In genomic region chr19:6018142-6019089, GRCm38 (mm10) we compare ENCODE assay signal across 9 mouse cellular contexts. TPM values are rescaled to one million over a fixed set of nuclear protein-coding genes. Genes with fewer than 3 reads are reported as not detected.
A peak's percentile ranks its signal among the peaks of the same experiment; 100 is the strongest.
DNase-seq lines count a peak whose midpoint lies in the region; ATAC-seq and TF ChIP-seq lines count a peak whose summit lies in the region.
"Had no signal": no experiment of that assay in that cellular context is flagged by ENCODE, and none has a peak within 500 bp of the region (broad histone marks: within the 10 kb centered on the region; RNA-seq: fewer than 3 reads in every experiment).

No protein-coding gene starts in this region.

- H3K9me3 ChIP-seq in hindbrain, embryonic 11.5 days (ENCODE audit: control insufficient read depth, low read length) = no peaks in the 10 kb centered on the region
- no peaks in the 10 kb centered on the region for H3K9me3 ChIP-seq in hindbrain, embryonic 12.5 days (replicated peaks)
- H3K9me3 ChIP-seq: embryonic facial prominence, embryonic 12.5 days had no signal

- DNase-seq in hindbrain, embryonic 11.5 days (ENCODE audit: low spot score) = peak; percentile 92
- DNase-seq in hindlimb bud, embryonic 11.5 days (ENCODE audit: extremely low spot score, low read depth, low spot score) = peak; percentile 82
- DNase-seq in left cerebral cortex, postnatal 4 days = peak; percentile 88
- DNase-seq in natural killer cell, adult 2 months (ENCODE audit: low spot score in 2 of 2) = peak; percentile 83 to 87

- H3K36me3 ChIP-seq in hindbrain, embryonic 11.5 days (ENCODE audit: control insufficient read depth, insufficient read depth, low read length) = no peaks in the 10 kb centered on the region
- H3K36me3 ChIP-seq in hindbrain, embryonic 12.5 days = no peaks in the 10 kb centered on the region
- no peaks in the 10 kb centered on the region for H3K36me3 ChIP-seq in testis, adult 2 months (ENCODE audit: control insufficient read depth, insufficient read depth, low read length)
- H3K36me3 ChIP-seq: embryonic facial prominence, embryonic 12.5 days had no signal

- no peak overlapping the region for H3K9ac ChIP-seq in hindbrain, embryonic 11.5 days (ENCODE audit: low read depth, low read length)
- no peak overlapping the region for H3K9ac ChIP-seq in hindbrain, embryonic 12.5 days
- H3K9ac ChIP-seq: embryonic facial prominence, embryonic 12.5 days had no signal

- ATAC-seq in hindbrain, embryonic 11.5 days (ENCODE audit: low FRiP score) = no peak
- no peak for ATAC-seq in hindbrain, embryonic 12.5 days (ENCODE audit: low FRiP score)
- ATAC-seq in erythroid progenitor cell, adult 5-6 weeks (replicated peaks; ENCODE audit: low FRiP score, poor library complexity, severe bottlenecking) = peak; percentile 61

- TF ChIP-seq CTCF in bone marrow macrophage, adult 2 months (IDR thresholded peaks at IDR 0.05; ENCODE audit: low read depth, low read length) = peak; percentile 98
- peak; percentile 85; the same call in 1 of the 2 replicates for TF ChIP-seq CTCF in testis, adult 2 months (IDR thresholded peaks at IDR 0.05; ENCODE audit: control insufficient read depth, insufficient read depth, insufficient replicate concordance, low read depth, low read length)

- TF ChIP-seq POLR2A in bone marrow macrophage, adult 2 months (IDR thresholded peaks at IDR 0.05; ENCODE audit: borderline replicate concordance, low read depth, low read length) = no peak
- no peak for TF ChIP-seq POLR2A in testis, adult 2 months (IDR thresholded peaks at IDR 0.05; ENCODE audit: control insufficient read depth, low read depth, low read length)

- WGBS in hindbrain, embryonic 11.5 days = 33% methylated on average over 15 of the region's 15 CpGs
- WGBS in hindbrain, embryonic 12.5 days = 33% methylated on average over 15 of the region's 15 CpGs

- no peak overlapping the region for H3K4me3 ChIP-seq in hindbrain, embryonic 11.5 days (ENCODE audit: low read depth, low read length)
- no peak overlapping the region for H3K4me3 ChIP-seq in hindbrain, embryonic 12.5 days
- no peak overlapping the region for H3K4me3 ChIP-seq in bone marrow macrophage, adult 2 months (ENCODE audit: insufficient read depth, low read length)
- no peak overlapping the region for H3K4me3 ChIP-seq in testis, adult 2 months (ENCODE audit: control insufficient read depth, low read depth, low read length)
- H3K4me3 ChIP-seq: embryonic facial prominence, embryonic 12.5 days had no signal

- H3K27me3 ChIP-seq in hindbrain, embryonic 11.5 days (ENCODE audit: control insufficient read depth, insufficient read depth, low read length) = peaks cover 15% of the 10 kb centered on the region
- peaks cover 36% of the 10 kb centered on the region for H3K27me3 ChIP-seq in hindbrain, embryonic 12.5 days
- H3K27me3 ChIP-seq in testis, adult 2 months (ENCODE audit: control insufficient read depth, insufficient read depth, low read length) = no peaks in the 10 kb centered on the region

- peaks cover 4% of the 10 kb centered on the region; the same call in 1 of the 2 replicates for H3K4me1 ChIP-seq in hindbrain, embryonic 11.5 days (replicated peaks; ENCODE audit: control insufficient read depth, insufficient read depth, low read length)
- H3K4me1 ChIP-seq in hindbrain, embryonic 12.5 days = peaks cover 13% of the 10 kb centered on the region
- peaks cover 14% of the 10 kb centered on the region for H3K4me1 ChIP-seq in bone marrow macrophage, adult 2 months (ENCODE audit: control insufficient read depth, insufficient read depth, low read length)
- peaks cover 4% of the 10 kb centered on the region; the same call in 1 of the 2 replicates for H3K4me1 ChIP-seq in testis, adult 2 months (ENCODE audit: control insufficient read depth, insufficient read depth, low read length)

- intact Hi-C loops in left cerebral cortex, postnatal 4 days (cut with DNase I) = loop anchor here (5.0 kb wide), 1 partner anchor 41 kb away; no protein-coding TSS in a partner anchor

- H3K4me2 ChIP-seq in hindbrain, embryonic 11.5 days (replicated peaks; ENCODE audit: low read depth, low read length) = no peak overlapping the region
- no peak overlapping the region for H3K4me2 ChIP-seq in hindbrain, embryonic 12.5 days (replicated peaks)
- H3K4me2 ChIP-seq: embryonic facial prominence, embryonic 12.5 days had no signal

- no peak overlapping the region for H3K27ac ChIP-seq in hindbrain, embryonic 11.5 days (ENCODE audit: low read depth, low read length)
- no peak overlapping the region for H3K27ac ChIP-seq in hindbrain, embryonic 12.5 days
- no peak overlapping the region for H3K27ac ChIP-seq in bone marrow macrophage, adult 2 months (ENCODE audit: insufficient read depth, low read depth, low read length)
- no peak overlapping the region for H3K27ac ChIP-seq in testis, adult 2 months (ENCODE audit: control insufficient read depth, insufficient read depth, low read depth, low read length)
- H3K27ac ChIP-seq: embryonic facial prominence, embryonic 12.5 days had no signal

RNA-seq across cellular contexts. Expression of gene Capn1, which starts 2.7 kb away (rescaled TPM):
- 3.8 and 4.2 TPM in 2 replicates for polyA plus RNA-seq in hindbrain, embryonic 11.5 days (2014; fragmentation: Nextera tagmentation; extraction: Ambion mirVana)
- polyA plus RNA-seq in hindbrain, embryonic 12.5 days (2016; fragmentation: Nextera tagmentation; extraction: Ambion mirVana) = 5.5 and 7.7 TPM in 2 replicates
- 32.7 and 38.3 TPM in 2 replicates for polyA plus RNA-seq in bone marrow macrophage, adult 2 months (2012; ENCODE audit: insufficient read depth, insufficient read length, missing spikeins)
- total RNA-seq in erythroid progenitor cell, adult 5-6 weeks (2015; ENCODE audit: low replicate concordance) = 38.1 and 49.7 TPM in 2 replicates
- 63.8 and 64.3 TPM in 2 replicates for total RNA-seq in erythroid progenitor cell, adult 5-6 weeks (2017; ENCODE audit: low replicate concordance)
- total RNA-seq in left cerebral cortex, postnatal 4 days (2021) = 10 to 100 TPM; 12.1 to 14.2 TPM
- polyA plus RNA-seq in testis, adult 2 months (2012; rRNA removed) = 2.5 and 3.4 TPM in 2 replicates

RNA-seq across cellular contexts. Expression of gene Syvn1, which starts 28.0 kb away (rescaled TPM):
- 23.9 and 27.1 TPM in 2 replicates for polyA plus RNA-seq in hindbrain, embryonic 11.5 days (2014; fragmentation: Nextera tagmentation; extraction: Ambion mirVana)
- 31.7 and 32.8 TPM in 2 replicates for polyA plus RNA-seq in hindbrain, embryonic 12.5 days (2016; fragmentation: Nextera tagmentation; extraction: Ambion mirVana)
- 31.1 and 33.7 TPM in 2 replicates for polyA plus RNA-seq in bone marrow macrophage, adult 2 months (2012; ENCODE audit: insufficient read depth, insufficient read length, missing spikeins)
- 29.3 and 45.8 TPM in 2 replicates for total RNA-seq in erythroid progenitor cell, adult 5-6 weeks (2015; ENCODE audit: low replicate concordance)
- total RNA-seq in erythroid progenitor cell, adult 5-6 weeks (2017; ENCODE audit: low replicate concordance) = 16.8 and 20.8 TPM in 2 replicates
- total RNA-seq in left cerebral cortex, postnatal 4 days (2021) = 10 to 100 TPM; 38.6 to 39.4 TPM
- polyA plus RNA-seq in testis, adult 2 months (2012; rRNA removed) = 30.5 and 33.3 TPM in 2 replicates

RNA-seq across cellular contexts. Expression of gene Slc22a20, which starts 32.5 kb away (rescaled TPM):
- polyA plus RNA-seq in hindbrain, embryonic 11.5 days (2014; fragmentation: Nextera tagmentation; extraction: Ambion mirVana) = not detected in 2 replicates
- not detected in 2 replicates for polyA plus RNA-seq in hindbrain, embryonic 12.5 days (2016; fragmentation: Nextera tagmentation; extraction: Ambion mirVana)
- not detected in 2 replicates for polyA plus RNA-seq in bone marrow macrophage, adult 2 months (2012; ENCODE audit: insufficient read depth, insufficient read length, missing spikeins)
- total RNA-seq in erythroid progenitor cell, adult 5-6 weeks (2015; ENCODE audit: low replicate concordance) = not detected in 2 replicates
- total RNA-seq in erythroid progenitor cell, adult 5-6 weeks (2017; ENCODE audit: low replicate concordance) = not detected in 2 replicates
- total RNA-seq in left cerebral cortex, postnatal 4 days (2021) = not detected
- polyA plus RNA-seq in testis, adult 2 months (2012; rRNA removed) = 0.06 TPM in 1 of 2 replicates, not detected in the other
- polyA plus RNA-seq: embryonic facial prominence, embryonic 12.5 days had no signal

RNA-seq across cellular contexts. Expression of gene Mrpl49, which starts 39.2 kb away (rescaled TPM):
- polyA plus RNA-seq in hindbrain, embryonic 11.5 days (2014; fragmentation: Nextera tagmentation; extraction: Ambion mirVana) = 81.7 and 86.6 TPM in 2 replicates
- 65.1 and 67.5 TPM in 2 replicates for polyA plus RNA-seq in hindbrain, embryonic 12.5 days (2016; fragmentation: Nextera tagmentation; extraction: Ambion mirVana)
- 24.5 and 25.9 TPM in 2 replicates for polyA plus RNA-seq in bone marrow macrophage, adult 2 months (2012; ENCODE audit: insufficient read depth, insufficient read length, missing spikeins)
- 27.2 and 31.4 TPM in 2 replicates for total RNA-seq in erythroid progenitor cell, adult 5-6 weeks (2015; ENCODE audit: low replicate concordance)
- 13.0 and 40.8 TPM in 2 replicates for total RNA-seq in erythroid progenitor cell, adult 5-6 weeks (2017; ENCODE audit: low replicate concordance)
- 10 to 100 TPM; 41.2 to 41.4 TPM for total RNA-seq in left cerebral cortex, postnatal 4 days (2021)
- 9.5 and 9.8 TPM in 2 replicates for polyA plus RNA-seq in testis, adult 2 months (2012; rRNA removed)

RNA-seq across cellular contexts. Expression of gene Fau, which starts 39.2 kb away (rescaled TPM):
- 749 and 751 TPM in 2 replicates for polyA plus RNA-seq in hindbrain, embryonic 11.5 days (2014; fragmentation: Nextera tagmentation; extraction: Ambion mirVana)
- polyA plus RNA-seq in hindbrain, embryonic 12.5 days (2016; fragmentation: Nextera tagmentation; extraction: Ambion mirVana) = 561 and 621 TPM in 2 replicates
- 1,783 and 2,337 TPM in 2 replicates for polyA plus RNA-seq in bone marrow macrophage, adult 2 months (2012; ENCODE audit: insufficient read depth, insufficient read length, missing spikeins)
- 666 and 864 TPM in 2 replicates for total RNA-seq in erythroid progenitor cell, adult 5-6 weeks (2015; ENCODE audit: low replicate concordance)
- total RNA-seq in erythroid progenitor cell, adult 5-6 weeks (2017; ENCODE audit: low replicate concordance) = 450 and 703 TPM in 2 replicates
- total RNA-seq in left cerebral cortex, postnatal 4 days (2021) = 100 to 1,000 TPM; 874 to 875 TPM
- 605 and 748 TPM in 2 replicates for polyA plus RNA-seq in testis, adult 2 months (2012; rRNA removed)
